Mouse (Mus musculus) lung, adult 2 months (tissue): ENCODE measurements at regions not wholly inside any gene's neighbourhood (a gene's known extent, or its start where the extent isn't known, plus 50 kb on each side); places are given as distances from the start of the nearest gene placed in this dataset.

Experiments used
- CTCF ChIP-seq: fragments of 200-500 bp; IDR thresholded peaks from 2 replicates; pipeline ENCODE4 v1.5.1; 2011; ENCODE audit warnings: mild to moderate bottlenecking, low read length, control low read depth; ENCODE audit not compliant: insufficient read depth
- POLR2A ChIP-seq: fragments of 200-500 bp; IDR thresholded peaks from 2 replicates; pipeline ENCODE4 v1.6.1; 2011; ENCODE audit warnings: low read depth, mild to moderate bottlenecking, control low read depth, low read length, borderline replicate concordance; ENCODE audit errors: extremely low read depth

- TF ChIP-seq CTCF: no peak
- TF ChIP-seq POLR2A: no peak
Measured at GRCm38 (mm10) chr9:68166556-68166955, 326.4 kb downstream of the Vps13c start.
